Mouse (Mus musculus) lung, postnatal 0 days (tissue): Measurements from ENCODE around the gene Parg.

Experiments used
- CTCF ChIP-seq: IDR thresholded peaks from 2 replicates; pipeline ENCODE4 v1.5.1; 2016; ENCODE audit warnings: antibody characterized with exemption, mild to moderate bottlenecking
- EP300 ChIP-seq: IDR thresholded peaks from 2 replicates; pipeline ENCODE4 v1.6.1; 2016; ENCODE audit warnings: antibody characterized with exemption, mild to moderate bottlenecking, control low read depth

GRCm38 (mm10) chr14:32336547-32336946, 134.8 kb downstream of the Parg start:
- no peak for TF ChIP-seq CTCF
- no peak for TF ChIP-seq EP300
